Mouse (Mus musculus): ENCODE measurements at regions not wholly inside any gene's neighbourhood (a gene's known extent, or its start where the extent isn't known, plus 50 kb on each side); places are given as distances from the start of the nearest gene placed in this dataset.

DNA sequence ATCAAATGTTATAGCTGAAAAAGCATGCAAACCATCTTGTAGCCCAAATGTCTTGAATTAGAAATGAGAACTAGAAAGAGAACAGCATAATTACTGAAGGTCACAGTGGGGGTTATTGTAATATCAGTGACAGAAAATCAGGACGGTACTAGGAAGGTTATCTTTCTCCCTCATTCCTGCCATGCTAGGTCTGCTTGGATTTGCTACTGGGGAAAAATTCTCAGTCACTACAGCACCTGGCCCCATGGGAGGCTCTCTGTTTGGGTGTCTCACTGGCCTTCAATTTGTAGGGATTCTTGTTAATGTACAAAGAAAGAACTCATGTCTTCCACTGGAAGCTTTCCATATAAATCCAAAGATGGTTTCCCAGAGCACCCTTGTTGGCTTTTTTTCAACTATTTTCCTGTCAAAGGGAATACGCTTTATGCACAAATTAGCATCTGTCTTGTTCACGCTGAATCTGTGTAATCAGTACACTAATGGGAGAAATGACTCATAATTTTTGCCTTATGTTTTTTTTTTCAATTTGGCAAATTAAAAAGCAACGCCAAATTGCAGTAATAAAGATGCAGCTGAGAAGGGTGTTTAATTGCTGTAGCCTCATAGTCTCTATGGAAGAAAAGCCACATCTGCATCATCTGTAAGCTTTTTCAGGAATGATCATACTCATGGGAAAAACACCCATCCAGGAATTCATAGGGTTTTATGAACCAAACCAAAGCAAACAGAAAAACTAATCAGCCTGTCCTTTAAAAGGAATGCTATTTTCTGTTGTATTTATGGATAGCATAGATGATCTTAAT, 290.2 kb upstream of the Arhgef26 start:
- DNase-seq (ENCODE audit: low spot score): no peak

DNA sequence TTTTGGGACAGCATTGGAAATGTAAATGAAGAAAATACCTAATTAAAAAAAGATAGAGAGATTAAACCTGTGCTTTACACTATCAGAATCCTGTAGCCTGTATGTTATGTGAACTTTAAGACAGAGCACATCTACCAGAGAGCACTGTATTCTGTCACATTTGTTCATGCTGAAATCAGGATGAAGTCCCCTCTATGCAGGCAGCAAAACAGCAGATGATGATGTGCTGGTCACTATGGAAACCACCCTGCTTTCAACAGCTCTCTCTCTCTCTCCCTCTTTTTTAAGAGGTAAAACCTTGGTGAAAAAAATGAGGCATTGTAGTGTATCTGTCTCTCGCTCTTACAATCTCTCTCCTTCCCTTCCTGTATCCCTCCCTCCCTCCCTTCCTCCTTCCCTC, 283.9 kb upstream of the Arhgef26 start:
- no peak for DNase-seq (ENCODE audit: low spot score)

DNA sequence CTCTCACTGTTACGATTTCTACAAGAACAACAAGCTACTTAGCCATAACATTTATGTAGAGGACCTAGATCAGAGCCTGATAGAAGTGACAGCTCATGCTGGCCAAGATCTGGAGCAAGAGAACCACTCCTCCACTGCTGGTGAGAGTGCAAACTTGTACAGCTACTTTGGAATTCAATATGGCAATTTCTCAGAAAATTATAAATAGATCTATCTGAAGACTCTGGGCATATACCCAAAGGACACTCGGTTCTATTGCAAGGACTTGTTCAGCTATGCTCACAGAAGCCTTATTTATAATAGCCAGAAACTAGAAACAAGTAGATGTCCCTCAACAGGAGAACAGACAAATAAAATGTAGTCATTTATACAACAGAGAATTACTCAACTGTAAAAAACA, 259.6 kb upstream of the Arhgef26 start:
- no peak for DNase-seq (ENCODE audit: low spot score)

DNA sequence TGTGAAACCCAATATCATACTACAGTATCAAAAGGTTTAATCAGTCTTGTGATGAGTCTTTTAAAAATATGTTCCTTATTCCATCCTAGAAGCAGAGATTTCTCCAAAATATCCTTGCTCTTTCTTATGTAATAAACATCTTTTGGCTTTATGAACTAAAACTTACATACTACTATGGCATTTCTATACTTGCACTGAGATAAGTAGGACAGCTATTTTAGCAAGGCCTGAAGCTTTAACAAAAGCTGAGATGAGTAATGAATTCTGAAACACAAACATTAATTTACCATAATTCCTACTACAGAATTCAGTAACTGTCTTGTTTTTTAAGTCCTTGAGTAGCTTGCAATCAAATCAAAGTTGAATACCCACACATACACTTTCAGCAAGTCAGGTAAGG, 252.6 kb upstream of the Arhgef26 start:
- no peak for DNase-seq (ENCODE audit: low spot score)

DNA sequence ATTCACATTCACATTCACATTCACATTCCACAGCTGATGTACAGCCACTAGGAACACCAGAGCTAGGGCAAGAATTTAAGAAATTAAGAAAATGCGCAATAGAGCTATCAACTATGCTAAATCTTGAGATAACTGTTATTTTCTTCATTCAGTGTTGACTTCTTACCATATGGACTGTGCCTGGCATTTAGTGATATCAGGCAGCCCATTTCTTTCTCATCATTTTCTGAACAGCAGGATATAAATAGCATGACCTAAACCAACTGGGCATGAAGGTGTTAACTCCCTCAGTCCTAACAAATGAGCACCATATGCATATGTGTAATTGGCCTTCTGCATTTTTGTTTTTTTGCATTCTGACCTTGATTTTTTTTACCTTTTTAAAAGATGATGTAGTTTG, 250.9 kb upstream of the Arhgef26 start:
- no peak for DNase-seq (ENCODE audit: low spot score)

DNA sequence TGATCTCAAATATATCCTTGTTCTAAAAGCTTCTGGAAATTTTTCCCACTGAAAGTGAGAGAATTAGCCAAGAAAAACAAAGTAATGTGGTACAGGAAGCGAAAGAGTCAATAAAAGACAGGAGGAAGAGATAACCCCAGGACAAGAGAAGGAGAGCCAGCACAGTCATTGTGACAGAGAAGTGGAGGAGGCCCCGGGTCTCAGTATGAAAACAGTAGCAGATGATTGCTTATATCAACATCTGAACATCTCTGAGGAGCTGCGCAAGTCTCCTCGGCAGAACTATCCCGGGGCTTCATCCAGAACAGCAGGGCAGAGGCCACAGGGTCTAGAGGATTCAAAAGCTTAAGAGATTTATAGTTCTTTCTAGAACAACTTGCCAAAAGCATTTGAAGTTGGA, 235.0 kb upstream of the Arhgef26 start:
- no peak for DNase-seq (ENCODE audit: low spot score)

DNA sequence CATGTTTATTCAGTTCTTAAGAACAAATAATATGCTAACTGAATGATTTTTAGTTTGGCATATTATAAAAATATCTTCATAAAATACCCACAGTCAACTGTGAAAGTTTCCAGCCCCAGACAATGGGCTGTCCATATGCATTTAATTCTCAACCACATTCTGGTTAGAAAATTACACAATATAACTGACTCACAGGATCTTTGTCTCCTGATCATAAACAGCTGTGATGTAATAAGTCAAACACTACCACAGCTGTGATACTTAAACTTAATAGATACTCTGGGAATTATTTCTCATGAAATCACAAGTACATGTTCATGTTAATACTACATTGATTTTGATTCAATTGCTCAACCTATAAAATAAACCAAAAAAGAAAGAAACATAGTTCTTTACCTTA, 234.3 kb upstream of the Arhgef26 start:
- DNase-seq (ENCODE audit: low spot score): no peak

DNA sequence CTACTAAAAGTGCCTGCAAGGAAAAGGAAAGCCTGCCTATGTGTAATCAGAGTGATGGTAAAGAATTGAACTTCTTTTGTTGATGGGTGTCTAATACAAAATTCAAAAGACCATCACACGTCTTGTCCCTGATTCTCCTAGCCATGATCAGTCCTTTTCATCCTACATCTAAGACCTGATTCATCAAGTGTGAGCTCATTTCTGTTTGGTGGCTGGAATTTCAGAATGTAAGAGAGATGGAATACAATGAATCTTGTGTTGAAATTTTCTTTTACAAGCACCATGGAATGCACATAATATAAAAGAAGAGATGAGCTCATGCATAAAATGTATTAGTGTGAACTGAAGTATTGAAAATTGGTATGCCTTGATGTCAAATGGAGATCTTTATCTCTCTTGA, 233.6 kb upstream of the Arhgef26 start:
- DNase-seq (ENCODE audit: low spot score): peak; percentile 21

DNA sequence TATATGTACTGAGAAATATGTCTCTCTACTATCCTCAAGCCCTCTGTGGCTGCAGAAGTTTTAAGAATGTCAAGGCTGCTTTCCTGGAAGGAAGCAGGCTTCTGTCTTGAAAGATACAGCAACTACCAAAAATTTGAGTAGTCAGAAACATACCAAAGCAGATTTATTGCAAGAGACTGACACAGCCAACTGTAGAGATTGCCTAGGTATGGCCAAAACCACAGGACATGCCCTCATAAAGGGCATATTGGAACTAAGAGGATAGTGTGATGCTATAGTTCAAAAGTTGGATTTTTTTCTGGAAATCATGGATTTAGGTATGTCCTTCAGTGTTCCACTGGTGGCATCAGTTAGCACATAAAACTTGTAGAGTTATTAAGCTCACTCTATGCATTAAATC, 230.8 kb upstream of the Arhgef26 start:
- DNase-seq (ENCODE audit: low spot score): no peak
